Mouse (Mus musculus): Measurements from ENCODE around the gene Adk.
"Not testable (repeated sequence)": the region's sequence is repeated elsewhere in the genome, so short reads cannot be mapped to it uniquely, and the experiment has no call there.

The Adk gene

DNA sequence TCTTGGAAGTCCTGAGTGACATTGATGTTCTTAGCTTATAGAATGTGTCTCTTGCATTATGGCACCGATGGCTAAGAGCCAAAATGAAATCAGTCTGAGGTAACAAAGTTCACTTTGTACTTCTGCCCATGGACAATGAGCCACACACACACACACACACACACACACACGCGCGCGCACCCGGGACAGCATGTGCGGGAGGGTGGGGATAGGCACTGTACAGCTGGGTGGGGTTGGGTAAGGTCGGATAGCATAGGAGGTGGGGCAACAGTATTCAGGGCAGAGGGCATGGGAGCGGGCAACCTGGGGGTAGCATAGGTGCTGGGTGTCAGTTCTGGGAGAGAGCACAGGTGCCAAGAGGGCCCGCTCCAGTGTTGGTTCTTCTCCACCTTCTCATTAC, 432.3 kb downstream of the Adk start:
- no peak for DNase-seq (ENCODE audit: low spot score in 2 of 2)

- DNase-seq (ENCODE audit: low spot score in 2 of 2): no peak
These were observed 433.7 kb downstream of the Adk start for GRCm38 (mm10) chr14:21485961-21486520.

- DNase-seq (ENCODE audit: low spot score in 2 of 2): not testable (repeated sequence)
These were observed 434.8 kb downstream of the Adk start for GRCm38 (mm10) chr14:21487135-21487534.

GRCm38 (mm10) chr14:21488426-21489115, 436.2 kb downstream of the Adk start:
- DNase-seq (ENCODE audit: low spot score in 2 of 2): not testable (repeated sequence)

GRCm38 (mm10) chr14:21489116-21489485, 436.7 kb downstream of the Adk start:
- DNase-seq (ENCODE audit: low spot score in 2 of 2): no peak

DNA sequence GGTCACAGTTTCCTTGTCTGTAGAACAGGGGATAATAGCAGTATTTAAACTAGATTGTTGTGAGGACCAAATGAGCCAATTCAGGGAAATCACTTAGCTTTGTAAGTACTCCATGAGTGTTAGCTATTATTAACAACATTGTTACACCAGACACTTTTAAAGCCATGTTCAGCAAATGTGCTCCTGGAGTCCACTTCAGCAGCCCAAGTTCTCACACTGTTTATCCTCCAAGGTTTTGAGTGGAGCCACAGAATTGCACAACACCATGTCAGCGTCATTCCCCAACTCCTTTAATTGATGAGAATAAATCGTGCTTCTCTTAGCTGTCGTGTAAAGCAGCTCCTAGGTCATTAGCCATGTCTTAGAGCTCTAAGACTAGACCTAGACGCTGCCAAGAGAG, 437.8 kb downstream of the Adk start:
- DNase-seq (ENCODE audit: low spot score in 2 of 2): no peak

All from spleen, postnatal 14 days (tissue).